Mouse (Mus musculus) stomach, postnatal 0 days (tissue): Measurements from ENCODE around the gene Ehd3.

ENCODE experiments used
- CTCF ChIP-seq: IDR thresholded peaks from 2 replicates; pipeline ENCODE4 v1.5.1; 2016; ENCODE audit warnings: antibody characterized with exemption, low read depth, mild to moderate bottlenecking, moderate library complexity
- EP300 ChIP-seq: optimal IDR thresholded peaks from 2 replicates; pipeline ENCODE3; 2016; ENCODE audit warnings: antibody characterized with exemption

DNA sequence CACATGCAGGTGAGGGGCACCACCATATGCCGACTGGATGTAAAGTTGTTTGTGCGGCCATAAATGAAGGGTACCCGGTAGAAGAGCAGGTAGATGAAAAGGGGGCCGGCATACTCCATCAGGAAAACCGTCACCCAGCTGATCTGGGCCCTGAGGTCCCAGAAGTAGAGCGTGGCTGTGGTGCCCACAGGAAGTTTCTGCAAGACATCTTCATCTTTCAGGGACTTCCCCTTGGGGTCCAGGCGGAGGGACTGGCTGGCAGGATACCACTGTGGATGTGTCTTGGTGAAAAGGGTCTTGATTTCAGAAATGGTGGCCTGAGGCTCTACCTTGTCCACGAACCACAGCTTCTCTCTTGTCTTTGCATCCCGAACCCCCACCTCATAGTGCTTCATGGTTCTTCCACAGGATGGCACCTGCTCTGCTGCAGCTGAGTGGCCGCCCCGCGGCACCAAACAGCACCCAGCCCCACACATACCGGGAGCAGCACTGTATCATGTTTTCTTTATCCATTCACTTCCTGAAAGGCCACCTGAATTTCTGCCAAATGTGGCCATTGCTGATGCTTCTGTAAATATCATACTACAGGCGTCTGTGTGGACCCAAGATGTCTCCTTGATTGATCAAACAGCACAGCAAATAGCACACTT is 67.1 kb downstream of the Ehd3 start:
- no peak for TF ChIP-seq CTCF
- no peak for TF ChIP-seq EP300
